Mouse (Mus musculus): ENCODE data around the gene Fanci. TPM values are rescaled to one million over a fixed set of nuclear protein-coding genes. Genes with fewer than 3 reads are reported as not detected.
A peak's percentile ranks its signal among the peaks of the same experiment; 100 is the strongest.

Gene Fanci
- total and polyA plus RNA-seq, 3 experiments: 14.9 to 25.0 (median 20.0) TPM

DNA sequence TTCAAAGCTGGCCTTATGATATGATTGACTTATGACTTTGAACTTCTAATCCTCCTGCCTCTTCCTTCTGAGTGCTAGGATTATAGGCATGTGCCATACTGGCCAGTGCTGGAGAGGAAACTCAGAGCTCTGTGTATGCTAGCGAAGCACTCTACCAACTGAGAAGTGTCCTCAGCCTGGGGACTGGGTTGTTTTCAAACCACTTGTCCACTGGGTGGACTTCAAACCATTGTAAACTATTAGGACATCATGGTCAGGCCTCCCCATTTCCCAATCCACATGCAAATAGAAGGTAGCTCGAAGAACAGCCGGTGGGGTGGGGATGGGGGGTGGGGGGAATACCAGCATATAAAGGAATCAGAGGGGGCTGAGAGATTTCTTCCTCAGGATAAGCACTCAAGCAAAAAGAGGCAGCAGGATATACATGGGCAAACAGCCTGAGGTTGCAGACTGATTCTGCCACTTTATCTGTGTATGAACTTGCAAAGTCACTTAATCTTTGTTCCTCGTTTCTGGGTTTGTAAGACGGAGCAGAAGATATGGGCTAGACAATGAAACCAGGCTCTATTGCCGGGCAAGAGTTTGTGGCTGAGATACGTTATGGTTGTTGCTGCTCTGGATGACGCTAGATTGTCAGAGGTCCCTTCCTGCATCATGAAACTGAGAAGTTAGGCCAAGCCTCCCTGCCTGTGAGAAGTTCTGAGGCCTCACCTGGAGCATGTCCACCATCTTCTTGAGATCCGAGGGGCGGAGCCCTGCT lies 15.0 kb upstream of the Fanci start:
- in situ Hi-C loops (cut with MboI; ENCODE audit: low pct_ligation_motif_present, low pct_unique_long_range_greater_than_20kb, low sequenced_read_pairs): loop anchor here (10.0 kb wide), 1 partner anchor 88 kb away; the partner anchor contains the start of gene Polg
- TF ChIP-seq ETS1 (conservative IDR thresholded peaks at IDR 0.05; ENCODE audit: low read depth, low read length) (no peak), TBP (conservative IDR thresholded peaks at IDR 0.05; ENCODE audit: low read depth, low read length) (no peak)
- H3K27ac ChIP-seq (ENCODE audit: insufficient read depth, low read depth): no peak overlapping the region

DNA sequence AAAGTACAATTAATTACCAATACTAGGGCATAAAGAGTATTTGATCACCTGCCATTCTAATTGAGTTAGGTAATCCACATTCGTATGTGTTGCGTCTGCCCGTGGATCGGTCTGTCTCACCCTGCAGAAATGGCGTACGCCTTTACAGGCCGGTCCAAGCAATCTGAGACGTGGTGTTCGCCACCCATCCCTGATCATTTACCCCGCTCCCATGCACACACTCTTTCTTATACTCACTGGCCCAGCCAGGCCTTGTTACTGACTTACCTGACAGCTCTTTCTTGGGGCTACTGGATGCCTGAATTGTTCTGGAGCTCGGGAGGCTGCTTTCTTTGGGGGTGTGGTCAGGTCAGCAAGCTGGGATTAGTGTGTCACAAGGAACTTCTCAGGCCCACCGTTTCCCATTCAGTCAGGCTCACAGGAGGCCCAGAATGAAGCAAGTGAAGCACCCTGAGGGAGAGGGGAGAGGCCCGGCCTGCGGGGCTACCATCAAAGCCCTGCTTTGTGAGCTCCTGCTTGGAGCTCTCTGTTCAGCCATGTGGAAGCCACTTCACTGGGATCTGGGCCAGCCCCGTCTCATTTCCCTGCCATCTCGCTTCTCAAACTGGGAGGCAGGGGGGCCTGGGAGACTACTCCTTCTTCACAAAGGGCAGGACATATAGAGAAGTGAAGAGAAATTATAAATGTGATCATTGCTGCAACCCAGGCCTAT lies 5.2 kb upstream of the Fanci start, which contains the start of gene Rlbp1:
TSS of gene Rlbp1 (minus strand) at position 627 of the 712 bp plus-strand sequence.
- Histone ChIP-seq H3K4me3 (replicated peaks in 1 of 3; ENCODE audit: low read depth in 2 of 3, low read length in 2 of 3, poor library complexity in 1 of 3) (peak within 1 kb of the TSS in 1 of 3 experiments; percentile 54), H3K79me2 (replicated peaks; ENCODE audit: control insufficient read depth, extremely low read depth, insufficient read depth, poor library complexity, severe bottlenecking) (no peaks in the 10 kb centered on the region), H3K9ac (ENCODE audit: insufficient read depth, low read depth) (0 out of 2 replicates have a peak within 1 kb of the TSS, but pooled peaks have one; percentile 2), H3K27ac (ENCODE audit: insufficient read depth, low read depth) (peak within 1 kb of the TSS; percentile 34; the same call in 1 of the 2 replicates), H3K4me2 (ENCODE audit: insufficient read depth, low read depth, poor library complexity, severe bottlenecking) (peak within 1 kb of the TSS; percentile 55), H3K36me3 (replicated peaks in 1 of 2; ENCODE audit: control insufficient read depth in 1 of 2, insufficient read depth in 1 of 2, low read length in 1 of 2) (peaks cover 0 to 27% of the 10 kb centered on the region in 2 experiments), H3K27me3 (replicated peaks) (no peaks in the 10 kb centered on the region), H3K4me1 (ENCODE audit: control insufficient read depth in 1 of 2, insufficient read depth in 2 of 2) (peaks cover 13 to 52% of the 10 kb centered on the region in 2 experiments), H3K9me3 (replicated peaks; ENCODE audit: low read length) (peaks cover 5% of the 10 kb centered on the region)
- TF ChIP-seq ETS1 (conservative IDR thresholded peaks at IDR 0.05; ENCODE audit: low read depth, low read length) (no peak), ZKSCAN1 (IDR thresholded peaks at IDR 0.05; ENCODE audit: borderline replicate concordance, low read depth, low read length) (no peak), USF2 (conservative IDR thresholded peaks at IDR 0.05; ENCODE audit: low read depth, low read length) (no peak), PAX5 (IDR thresholded peaks at IDR 0.05; ENCODE audit: low read length) (no peak)
- no peak for DNase-seq (ENCODE audit: extremely low read depth)
- in situ Hi-C loops (cut with MboI; ENCODE audit: low pct_ligation_motif_present, low pct_unique_long_range_greater_than_20kb, low sequenced_read_pairs): no loop called here
- dilution Hi-C loops (cut with MboI; ENCODE audit: extremely low pct_ligation_motif_present, extremely low pct_unique_long_range_greater_than_20kb, low sequenced_read_pairs): no loop called here

More for the DNA sequence above, 15.0 kb upstream of the Fanci start:
- no peak overlapping the region for H3K4me2 ChIP-seq (ENCODE audit: insufficient read depth, low read depth, poor library complexity, severe bottlenecking)
- DNase-seq (ENCODE audit: extremely low read depth): no peak
- dilution Hi-C loops (cut with MboI; ENCODE audit: extremely low pct_ligation_motif_present, extremely low pct_unique_long_range_greater_than_20kb, low sequenced_read_pairs): no loop called here
- no peak overlapping the region for H3K4me3 ChIP-seq (replicated peaks in 1 of 3; ENCODE audit: low read depth in 2 of 3, low read length in 2 of 3, poor library complexity in 1 of 3)
- H3K9me3 ChIP-seq (replicated peaks; ENCODE audit: low read length): no peaks in the 10 kb centered on the region
- peaks cover 0 to 69% of the 10 kb centered on the region in 2 experiments for H3K36me3 ChIP-seq (replicated peaks in 1 of 2; ENCODE audit: control insufficient read depth in 1 of 2, insufficient read depth in 1 of 2, low read length in 1 of 2)
- H3K9ac ChIP-seq (ENCODE audit: insufficient read depth, low read depth): no peak overlapping the region
- no peaks in the 10 kb centered on the region for H3K79me2 ChIP-seq (replicated peaks; ENCODE audit: control insufficient read depth, extremely low read depth, insufficient read depth, poor library complexity, severe bottlenecking)
- peaks cover 0 to 9% of the 10 kb centered on the region in 2 experiments; a peak in 2 of 4 replicates for H3K4me1 ChIP-seq (ENCODE audit: control insufficient read depth in 1 of 2, insufficient read depth in 2 of 2)
- no peaks in the 10 kb centered on the region for H3K27me3 ChIP-seq (replicated peaks)

DNA sequence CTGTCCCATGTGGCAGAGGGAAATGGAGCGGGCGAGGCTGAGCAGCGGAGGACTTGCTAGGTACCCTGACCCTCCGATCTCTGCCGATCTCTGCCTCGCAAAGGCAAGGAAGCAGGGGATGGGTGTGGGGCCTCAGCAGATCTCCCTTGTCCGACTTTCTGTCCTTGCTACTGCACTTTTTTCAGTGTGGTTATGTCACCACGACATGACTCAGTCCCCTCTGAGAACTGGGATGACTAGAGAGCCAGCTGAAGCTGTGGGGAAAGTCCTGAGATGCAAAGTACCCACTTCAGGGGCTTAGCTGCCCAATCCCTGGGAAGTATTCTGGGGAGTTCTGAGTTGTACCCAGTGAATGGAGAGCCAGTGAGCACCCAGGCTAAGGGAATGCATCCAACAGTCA lies 4.6 kb upstream of the Fanci start:
- dilution Hi-C loops (cut with MboI; ENCODE audit: extremely low pct_ligation_motif_present, extremely low pct_unique_long_range_greater_than_20kb, low sequenced_read_pairs) (no loop called here), in situ Hi-C loops (cut with MboI; ENCODE audit: low pct_ligation_motif_present, low pct_unique_long_range_greater_than_20kb, low sequenced_read_pairs) (no loop called here)
- peak overlapping the region; percentile 34; the same call in 1 of the 2 replicates for H3K27ac ChIP-seq (ENCODE audit: insufficient read depth, low read depth)
- peak overlapping the region in 1 of 3 experiments; percentile 54 for H3K4me3 ChIP-seq (replicated peaks in 1 of 3; ENCODE audit: low read depth in 2 of 3, low read length in 2 of 3, poor library complexity in 1 of 3)
- H3K9me3 ChIP-seq (replicated peaks; ENCODE audit: low read length): peaks cover 5% of the 10 kb centered on the region
- no peaks in the 10 kb centered on the region for H3K27me3 ChIP-seq (replicated peaks)
- DNase-seq (ENCODE audit: extremely low read depth): peak; percentile 91
- H3K4me1 ChIP-seq (ENCODE audit: control insufficient read depth in 1 of 2, insufficient read depth in 2 of 2): peaks cover 13 to 52% of the 10 kb centered on the region in 2 experiments
- no peaks in the 10 kb centered on the region for H3K79me2 ChIP-seq (replicated peaks; ENCODE audit: control insufficient read depth, extremely low read depth, insufficient read depth, poor library complexity, severe bottlenecking)
- peak overlapping the region; percentile 55 for H3K4me2 ChIP-seq (ENCODE audit: insufficient read depth, low read depth, poor library complexity, severe bottlenecking)
- 0 out of 2 replicates have a peak overlapping the region, but pooled peaks have one; percentile 2 for H3K9ac ChIP-seq (ENCODE audit: insufficient read depth, low read depth)
- peaks cover 0 to 21% of the 10 kb centered on the region in 2 experiments for H3K36me3 ChIP-seq (replicated peaks in 1 of 2; ENCODE audit: control insufficient read depth in 1 of 2, insufficient read depth in 1 of 2, low read length in 1 of 2)
- TF ChIP-seq RCOR1 (conservative IDR thresholded peaks at IDR 0.05; ENCODE audit: low read depth, low read length) (no peak), MAX (IDR thresholded peaks at IDR 0.05; ENCODE audit: low read length) (no peak), MAZ (IDR thresholded peaks at IDR 0.05; ENCODE audit: low read depth, low read length) (no peak), TCF12 (IDR thresholded peaks at IDR 0.05; ENCODE audit: low read depth, low read length) (peak; percentile 73; the same call in 1 of the 2 replicates), SMC3 (IDR thresholded peaks at IDR 0.05; ENCODE audit: low read depth, low read length) (no peak), ZKSCAN1 (IDR thresholded peaks at IDR 0.05; ENCODE audit: borderline replicate concordance, low read depth, low read length) (no peak), UBTF (IDR thresholded peaks at IDR 0.05; ENCODE audit: low read depth, low read length) (0 out of 2 replicates have a peak, but pooled peaks have one; percentile 54), CHD2 (IDR thresholded peaks at IDR 0.05; ENCODE audit: low read length) (peak; percentile 67), RAD21 (IDR thresholded peaks at IDR 0.05; ENCODE audit: low read depth, low read length) (no peak), JUND (conservative IDR thresholded peaks at IDR 0.05; ENCODE audit: low read depth, low read length) (peak; percentile 79), PAX5 (IDR thresholded peaks at IDR 0.05; ENCODE audit: low read length) (no peak), KAT2A (IDR thresholded peaks at IDR 0.05; ENCODE audit: insufficient replicate concordance, low read length) (no peak), EP300 (IDR thresholded peaks at IDR 0.05; ENCODE audit: low read length) (peak; percentile 85), USF2 (conservative IDR thresholded peaks at IDR 0.05; ENCODE audit: low read depth, low read length) (no peak), ETS1 (conservative IDR thresholded peaks at IDR 0.05; ENCODE audit: low read depth, low read length) (peak; percentile 100), MAFK (IDR thresholded peaks at IDR 0.05; ENCODE audit: insufficient replicate concordance, low read length) (0 out of 2 replicates have a peak, but pooled peaks have one; percentile 48), ZC3H11A (IDR thresholded peaks at IDR 0.05; ENCODE audit: low read depth, low read length) (no peak), CTCF (conservative IDR thresholded peaks at IDR 0.05 in 1 of 2, IDR thresholded peaks at IDR 0.05 in 1 of 2; ENCODE audit: low read depth in 2 of 2, low read length in 2 of 2) (no peak), MYC (IDR thresholded peaks at IDR 0.05; ENCODE audit: low read depth, low read length) (no peak), MXI1 (IDR thresholded peaks at IDR 0.05; ENCODE audit: low read depth, low read length) (no peak)
